Mouse (Mus musculus) embryo, embryonic 10 days (tissue): ENCODE data around the gene Apoc2.

Source experiments
- DNase-seq: peaks from one replicate; pipeline ENCODE4 v3.0.0-alpha.2; 2015; ENCODE audit warnings: low spot score

Gene Apoc2

GRCm38 (mm10) chr7:19677872-19678271 is at the start of gene Apoc2:
TSS of gene Apoc2 (minus strand) at chr7:19677941.
- DNase-seq, result no peak

GRCm38 (mm10) chr7:19726541-19726940 is 48.8 kb upstream of the Apoc2 start:
- DNase-seq, result no peak

- DNase-seq, result no peak
Observed at GRCm38 (mm10) chr7:19724167-19724566, 46.4 kb upstream of the Apoc2 start.

- DNase-seq, result peak; percentile 28
Observed at GRCm38 (mm10) chr7:19722754-19723195, 45.0 kb upstream of the Apoc2 start.

GRCm38 (mm10) chr7:19719200-19719599 is 41.5 kb upstream of the Apoc2 start:
- no peak for DNase-seq

GRCm38 (mm10) chr7:19718297-19718952 is 40.7 kb upstream of the Apoc2 start:
- no peak for DNase-seq

- no peak for DNase-seq
Observed at GRCm38 (mm10) chr7:19717346-19717745, 39.6 kb upstream of the Apoc2 start.

GRCm38 (mm10) chr7:19716822-19717221 is 39.1 kb upstream of the Apoc2 start:
- no peak for DNase-seq

- DNase-seq, result no peak
Observed at GRCm38 (mm10) chr7:19716055-19716682, 38.4 kb upstream of the Apoc2 start.

- peak; percentile 100 for DNase-seq
Observed at GRCm38 (mm10) chr7:19715239-19716054, 37.7 kb upstream of the Apoc2 start, which contains the start of gene Tomm40. TSS of gene Tomm40 (minus strand) at chr7:19715438.

- DNase-seq, result peak; percentile 30
Observed at GRCm38 (mm10) chr7:19714836-19715235, 37.1 kb upstream of the Apoc2 start.

GRCm38 (mm10) chr7:19713598-19713997 is 35.9 kb upstream of the Apoc2 start:
- DNase-seq, result no peak

- DNase-seq, result no peak
Observed at GRCm38 (mm10) chr7:19713196-19713595, 35.5 kb upstream of the Apoc2 start.

- DNase-seq, result peak; percentile 42
Observed at GRCm38 (mm10) chr7:19712414-19712813, 34.7 kb upstream of the Apoc2 start.

- no peak for DNase-seq
Observed at GRCm38 (mm10) chr7:19710650-19711049, 32.9 kb upstream of the Apoc2 start.

GRCm38 (mm10) chr7:19705271-19705670 is 27.5 kb upstream of the Apoc2 start:
- no peak for DNase-seq

- no peak for DNase-seq
Observed at GRCm38 (mm10) chr7:19704475-19704874, 26.7 kb upstream of the Apoc2 start.

- DNase-seq, result no peak
Observed at GRCm38 (mm10) chr7:19702859-19703555, 25.3 kb upstream of the Apoc2 start.

- DNase-seq, result peak; percentile 86
Observed at GRCm38 (mm10) chr7:19701069-19701761, 23.5 kb upstream of the Apoc2 start.

- no peak for DNase-seq
Observed at GRCm38 (mm10) chr7:19700299-19701068, 22.7 kb upstream of the Apoc2 start.

- no peak for DNase-seq
Observed at GRCm38 (mm10) chr7:19699827-19700148, 22.0 kb upstream of the Apoc2 start.
